9 mouse cellular contexts compared by ENCODE assay signal in the genomic region with DNA sequence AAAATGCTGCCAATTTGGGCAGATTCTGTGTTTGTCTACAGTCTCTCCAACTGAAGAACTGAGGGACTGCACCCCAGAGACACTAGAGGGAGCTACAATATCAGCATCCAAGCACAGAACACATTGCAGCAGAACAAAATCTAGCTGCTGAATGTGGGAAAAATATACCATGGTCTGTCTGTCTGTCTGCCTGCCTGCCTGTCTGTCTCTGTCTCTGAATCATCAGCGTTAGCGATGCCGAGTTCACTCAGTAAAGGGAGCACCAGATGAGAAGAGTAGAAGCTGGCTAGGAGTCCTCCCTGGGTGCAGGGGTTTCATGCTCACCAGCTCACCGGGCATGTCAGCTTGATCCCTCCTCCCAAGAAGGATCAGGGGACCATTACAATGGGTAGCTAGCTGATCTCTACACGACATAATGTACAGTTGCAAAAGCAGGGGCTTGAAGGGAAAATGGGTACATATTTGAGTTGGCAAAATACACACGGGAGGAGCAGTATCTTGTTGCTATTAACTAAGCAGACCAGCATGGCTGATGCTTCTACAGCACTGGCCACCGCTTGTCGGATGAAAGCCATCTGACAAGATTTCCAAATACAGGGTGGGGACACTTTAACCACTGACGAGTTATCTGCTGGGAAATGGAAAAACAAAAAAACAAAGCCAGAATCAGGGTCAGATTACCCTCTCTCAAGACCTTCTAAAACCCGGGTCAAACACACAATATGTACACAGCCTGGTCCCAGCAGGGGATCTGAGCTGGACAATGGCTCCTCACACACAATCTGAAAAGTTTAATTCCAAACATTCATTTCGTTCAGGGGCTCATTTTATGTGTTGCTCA. TPM values are rescaled to one million over a fixed set of nuclear protein-coding genes. Genes with fewer than 3 reads are reported as not detected.
A peak's percentile ranks its signal among the peaks of the same experiment; 100 is the strongest.
DNase-seq lines count a peak whose midpoint lies in the region; ATAC-seq and TF ChIP-seq lines count a peak whose summit lies in the region.
"Had no signal": no experiment of that assay in that cellular context is flagged by ENCODE, and none has a peak within 500 bp of the region (broad histone marks: within the 10 kb centered on the region; RNA-seq: fewer than 3 reads in every experiment).

No protein-coding gene starts in this region.

- H3K4me3 ChIP-seq in embryonic facial prominence, embryonic 15.5 days (replicated peaks): no peak overlapping the region
- no peak overlapping the region for H3K4me3 ChIP-seq in heart, embryonic 13.5 days
- H3K4me3 ChIP-seq in kidney, embryonic 16.5 days (ENCODE audit: low read length): no peak overlapping the region
- H3K4me3 ChIP-seq in lung, adult 2 months (replicated peaks; ENCODE audit: extremely low read depth, low read depth, low read length): no peak overlapping the region
- H3K4me3 ChIP-seq: limb, embryonic 12.5 days had no signal

- DNase-seq in adipocyte (ENCODE audit: low spot score): peak; percentile 76
- DNase-seq in lung, adult 2 months: peak; percentile 16
- DNase-seq in retina, adult 2 months (ENCODE audit: low read depth, low spot score): peak; percentile 30
- no peak for DNase-seq in ovary, postnatal 10 days (ENCODE audit: low spot score)

- TF ChIP-seq CTCF in lung, adult 2 months (IDR thresholded peaks at IDR 0.05; ENCODE audit: insufficient read depth, low read length): peak; percentile 38; the same call in 1 of the 2 replicates

- H3K9me3 ChIP-seq in embryonic facial prominence, embryonic 15.5 days (replicated peaks): no peaks in the 10 kb centered on the region
- no peaks in the 10 kb centered on the region for H3K9me3 ChIP-seq in heart, embryonic 13.5 days
- H3K9me3 ChIP-seq in kidney, embryonic 16.5 days (ENCODE audit: low read length): no peaks in the 10 kb centered on the region
- H3K9me3 ChIP-seq: limb, embryonic 12.5 days had no signal

- no peaks in the 10 kb centered on the region for H3K36me3 ChIP-seq in embryonic facial prominence, embryonic 15.5 days
- H3K36me3 ChIP-seq in heart, embryonic 13.5 days: 0 out of 2 replicates have a peak, but pooled peaks cover under 1% of the 10 kb centered on the region
- no peaks in the 10 kb centered on the region for H3K36me3 ChIP-seq in kidney, embryonic 16.5 days (ENCODE audit: insufficient read depth, low read length)
- H3K36me3 ChIP-seq: limb, embryonic 12.5 days had no signal

- no peak overlapping the region for H3K27ac ChIP-seq in embryonic facial prominence, embryonic 15.5 days (replicated peaks)
- H3K27ac ChIP-seq in heart, embryonic 13.5 days (replicated peaks): peak overlapping the region; percentile 15; the same call in 1 of the 2 replicates
- H3K27ac ChIP-seq in kidney, embryonic 16.5 days (ENCODE audit: low read length): no peak overlapping the region
- H3K27ac ChIP-seq: limb, embryonic 12.5 days had no signal

- H3K9ac ChIP-seq in embryonic facial prominence, embryonic 15.5 days: no peak overlapping the region
- peak overlapping the region; percentile 11; the same call in 1 of the 2 replicates for H3K9ac ChIP-seq in heart, embryonic 13.5 days
- no peak overlapping the region for H3K9ac ChIP-seq in kidney, embryonic 16.5 days (replicated peaks; ENCODE audit: low read length)
- H3K9ac ChIP-seq: limb, embryonic 12.5 days had no signal

- H3K27me3 ChIP-seq in embryonic facial prominence, embryonic 15.5 days: no peaks in the 10 kb centered on the region
- no peaks in the 10 kb centered on the region for H3K27me3 ChIP-seq in heart, embryonic 13.5 days (replicated peaks)
- H3K27me3 ChIP-seq in kidney, embryonic 16.5 days (ENCODE audit: insufficient read depth, low read length): no peaks in the 10 kb centered on the region
- H3K27me3 ChIP-seq: limb, embryonic 12.5 days had no signal

- peak; percentile 34 for ATAC-seq in CD4-positive, CD25-positive, alpha-beta regulatory T cell, adult 4 months
- no peak for ATAC-seq in embryonic facial prominence, embryonic 15.5 days (ENCODE audit: insufficient number of reproducible peaks, low FRiP score, low TSS enrichment, low read depth)
- ATAC-seq in heart, embryonic 13.5 days (ENCODE audit: extremely low read depth, insufficient number of reproducible peaks, low FRiP score, low TSS enrichment): no peak
- ATAC-seq in kidney, embryonic 16.5 days (ENCODE audit: low FRiP score, low TSS enrichment): peak; percentile 51; the same call in 1 of the 2 replicates

- WGBS in embryonic facial prominence, embryonic 15.5 days: 23% methylated on average over 11 of the region's 11 CpGs
- 36% methylated on average over 11 of the region's 11 CpGs for WGBS in heart, embryonic 13.5 days
- 39% methylated on average over 11 of the region's 11 CpGs for WGBS in kidney, embryonic 16.5 days
- WGBS in lung, adult 2 months: 35% methylated on average over 11 of the region's 11 CpGs

- peak overlapping the region; percentile 24; the same call in 1 of the 2 replicates for H3K4me2 ChIP-seq in embryonic facial prominence, embryonic 15.5 days (replicated peaks)
- H3K4me2 ChIP-seq in heart, embryonic 13.5 days: peak overlapping the region; percentile 23; the same call in 1 of the 2 replicates
- H3K4me2 ChIP-seq in kidney, embryonic 16.5 days (replicated peaks; ENCODE audit: low read depth, low read length): no peak overlapping the region
- H3K4me2 ChIP-seq: limb, embryonic 12.5 days had no signal

- TF ChIP-seq POLR2A in lung, adult 2 months (IDR thresholded peaks at IDR 0.05; ENCODE audit: borderline replicate concordance, extremely low read depth, low read depth, low read length): no peak

- H3K4me1 ChIP-seq in embryonic facial prominence, embryonic 15.5 days: peaks cover 11% of the 10 kb centered on the region
- H3K4me1 ChIP-seq in heart, embryonic 13.5 days: peaks cover 28% of the 10 kb centered on the region
- peaks cover 6% of the 10 kb centered on the region; the same call in 1 of the 2 replicates for H3K4me1 ChIP-seq in kidney, embryonic 16.5 days (ENCODE audit: insufficient read depth, low read length)
- H3K4me1 ChIP-seq in lung, adult 2 months (ENCODE audit: control insufficient read depth, insufficient read depth, low read length): no peaks in the 10 kb centered on the region; the same call in 1 of the 2 replicates

RNA-seq across cellular contexts. Expression of a gene that starts 48.4 kb away (rescaled TPM):
- 10 to 100 TPM; 49.3 to 51.4 TPM for polyA plus RNA-seq in CD4-positive, CD25-positive, alpha-beta regulatory T cell, adult 4 months (2017; shearing (Covaris generic))
- 495 and 497 TPM in 2 replicates for polyA plus RNA-seq in embryonic facial prominence, embryonic 15.5 days (2015; fragmentation: Nextera tagmentation; extraction: Ambion mirVana)
- polyA plus RNA-seq in heart, embryonic 13.5 days (2015; fragmentation: Nextera tagmentation; extraction: Ambion mirVana): 400 and 449 TPM in 2 replicates
- polyA plus RNA-seq in kidney, embryonic 16.5 days (2015; fragmentation: Nextera tagmentation; extraction: Ambion mirVana): 537 and 577 TPM in 2 replicates
- 102 and 109 TPM in 2 replicates for polyA plus RNA-seq in lung, adult 2 months (2012; rRNA removed)

Comparison
In these comparisons a context has a peak if more than half of its experiments do, and no peak if none do; other contexts are left out.
1. ATAC-seq: peak in CD4-positive, CD25-positive, alpha-beta regulatory T cell, adult 4 months (single experiment) and kidney, embryonic 16.5 days (single experiment); none in embryonic facial prominence, embryonic 15.5 days (single experiment) and heart, embryonic 13.5 days (single experiment).